Mouse (Mus musculus): Measurements from ENCODE around the gene Washc1. TPM values are rescaled to one million over a fixed set of nuclear protein-coding genes. Genes with fewer than 3 reads are reported as not detected.
A peak's percentile ranks its signal among the peaks of the same experiment; 100 is the strongest.
"Not testable (repeated sequence)": the region's sequence is repeated elsewhere in the genome, so short reads cannot be mapped to it uniquely, and the experiment has no call there.

Washc1 gene
- total RNA-seq, 2 experiments from 2014 or later: 22.4 to 22.5 TPM

- no peak for DNase-seq
- intact Hi-C loops (cut with DNase I): loop anchor here (5.0 to 10.0 kb wide), 3 partner anchors 45 to 403 kb away; partner anchors contain the start of gene Twsg1
These were observed 3.9 kb upstream of the Washc1 start for GRCm38 (mm10) chr17:66107466-66107865.

GRCm38 (mm10) chr17:66108198-66108597 is 3.1 kb upstream of the Washc1 start:
- intact Hi-C loops (cut with DNase I): loop anchor here (5.0 to 10.0 kb wide), 3 partner anchors 46 to 403 kb away; partner anchors contain the start of gene Twsg1
- no peak for DNase-seq

GRCm38 (mm10) chr17:66110746-66111145 is 599 bp upstream of the Washc1 start:
- intact Hi-C loops (cut with DNase I): no loop called here
- DNase-seq: peak; percentile 23 to 38

GRCm38 (mm10) chr17:66112166-66112565 is 821 bp downstream of the Washc1 start:
- intact Hi-C loops (cut with DNase I): no loop called here

GRCm38 (mm10) chr17:66118991-66119390 is 7.6 kb downstream of the Washc1 start:
- intact Hi-C loops (cut with DNase I): no loop called here
- no peak for DNase-seq

More at GRCm38 (mm10) chr17:66112166-66112565, 821 bp downstream of the Washc1 start:
- DNase-seq: no peak

- intact Hi-C loops (cut with DNase I): no loop called here
- DNase-seq: no peak
These were observed 9.4 kb downstream of the Washc1 start for GRCm38 (mm10) chr17:66120701-66121100.

- DNase-seq: peak; percentile 96 to 98
- intact Hi-C loops (cut with DNase I): no loop called here
These were observed 11.9 kb downstream of the Washc1 start, which contains the start of gene Ddx11 for GRCm38 (mm10) chr17:66123066-66123815. Gene Ddx11 (plus strand): TSS chr17:66123520.

- DNase-seq: no peak
- intact Hi-C loops (cut with DNase I): no loop called here
These were observed 12.7 kb downstream of the Washc1 start for GRCm38 (mm10) chr17:66123816-66124610.

- intact Hi-C loops (cut with DNase I): no loop called here
- DNase-seq: no peak
These were observed 13.9 kb downstream of the Washc1 start for GRCm38 (mm10) chr17:66125211-66125610.

GRCm38 (mm10) chr17:66130371-66130770 is 19.0 kb downstream of the Washc1 start:
- DNase-seq: no peak
- intact Hi-C loops (cut with DNase I): no loop called here

GRCm38 (mm10) chr17:66131212-66131611 is 19.9 kb downstream of the Washc1 start:
- no peak for DNase-seq
- intact Hi-C loops (cut with DNase I): no loop called here

- DNase-seq: not testable (repeated sequence)
- intact Hi-C loops (cut with DNase I): loop anchor here (2.0 kb wide), 1 partner anchor 58 kb away; no protein-coding TSS in a partner anchor
These were observed 41.6 kb downstream of the Washc1 start for GRCm38 (mm10) chr17:66152706-66153662.

GRCm38 (mm10) chr17:66153735-66154423 is 42.5 kb downstream of the Washc1 start:
- intact Hi-C loops (cut with DNase I): loop anchor here (2.0 kb wide), 1 partner anchor 57 kb away; no protein-coding TSS in a partner anchor
- DNase-seq: not testable (repeated sequence)

GRCm38 (mm10) chr17:66154876-66155275 is 43.5 kb downstream of the Washc1 start:
- intact Hi-C loops (cut with DNase I): loop anchor here (5.0 kb wide), 1 partner anchor 337 kb away; no protein-coding TSS in a partner anchor
- DNase-seq: no peak

- intact Hi-C loops (cut with DNase I): loop anchor here (5.0 kb wide), 1 partner anchor 334 kb away; no protein-coding TSS in a partner anchor
These were observed 46.9 kb downstream of the Washc1 start for GRCm38 (mm10) chr17:66158271-66158670.

GRCm38 (mm10) chr17:66167141-66167540 is 55.8 kb downstream of the Washc1 start:
- DNase-seq: not testable (repeated sequence)

More at GRCm38 (mm10) chr17:66158271-66158670, 46.9 kb downstream of the Washc1 start:
- DNase-seq: no peak

More at GRCm38 (mm10) chr17:66167141-66167540, 55.8 kb downstream of the Washc1 start:
- intact Hi-C loops (cut with DNase I): not testable (repeated sequence)
